Mouse (Mus musculus) adrenal gland, adult 18-20 months (tissue): ENCODE results near the gene Pde1c. TPM values are rescaled to one million over a fixed set of nuclear protein-coding genes. Genes with fewer than 3 reads are reported as not detected.

Experiments used
- microRNA-seq, 2 experiments: library from miRNA; unstranded; fragments of <30 nt; microRNA quantifications; one replicate each; pipeline ENCODE4 v1.2.0; 2021; ENCODE audit warnings: borderline number of aligned reads in 2 of 2
- total RNA-seq, 2 experiments: library from RNA; stranded (reverse); gene quantifications; 1 replicate in 1 of 2; 2 replicates in 1 of 2; pipeline ENCODE4 v1.2.3; 2021

Gene Pde1c
- total RNA-seq, 2 experiments from 2014 or later = 0.19 to 0.23 TPM

Small RNAs within 50 kb of the gene (microRNA-seq; reads per million reads assigned to microRNA genes)
- gene Gm44413 = 0 reads per million in 2 experiments

Other genes with a start within 250 kb of the Pde1c start
- 10 to 100 TPM; 21.2 to 24.0 TPM for gene Lsm5, start 135.6 kb upstream of the Pde1c start, total RNA-seq
- 10 to 100 TPM; 19.4 to 28.7 TPM for gene Avl9, start 145.8 kb upstream of the Pde1c start, total RNA-seq
- gene Kbtbd2, start 228.7 kb upstream of the Pde1c start, total RNA-seq = 10 to 100 TPM; 29.1 to 33.0 TPM